Mouse (Mus musculus) cortical plate, adult 2 months (tissue): Measurements from ENCODE around the gene Zfp536.

Source experiments
- CTCF ChIP-seq: fragments of 200-500 bp; IDR thresholded peaks from 2 replicates; pipeline ENCODE4 v1.5.1; 2011; ENCODE audit warnings: mild to moderate bottlenecking, control low read depth, low read length; ENCODE audit not compliant: insufficient read depth; ENCODE audit errors: extremely low read depth
- POLR2A ChIP-seq: fragments of 200-500 bp; IDR thresholded peaks from 2 replicates; pipeline ENCODE4 v1.6.1; 2011; ENCODE audit warnings: mild to moderate bottlenecking, low read length, control low read depth; ENCODE audit not compliant: insufficient read depth; ENCODE audit errors: extremely low read depth

- TF ChIP-seq CTCF, result no peak
- TF ChIP-seq POLR2A, result no peak
Measured at GRCm38 (mm10) chr7:37568041-37568440, 205.4 kb downstream of the Zfp536 start.
